Mouse (Mus musculus) embryonic fibroblast, embryonic 13.5 days (primary cell): ENCODE results near the gene Arid1b.

Experiments
- CTCF ChIP-seq: IDR thresholded peaks from 2 replicates; pipeline ENCODE4 v1.5.1; 2011; ENCODE audit warnings: mild to moderate bottlenecking, control low read depth, low read length, moderate library complexity, borderline replicate concordance; ENCODE audit not compliant: insufficient read depth
- POLR2A ChIP-seq: IDR thresholded peaks from 2 replicates; pipeline ENCODE4 v1.6.1; 2011; ENCODE audit warnings: low read depth, mild to moderate bottlenecking, control low read depth, low read length, moderate library complexity

- TF ChIP-seq POLR2A (no peak), CTCF (no peak)
Observed at GRCm38 (mm10) chr17:5088822-5089221, 94.7 kb downstream of the Arid1b start.
